In genomic region chr9:86081873-86082272, GRCm38 (mm10) we compare ENCODE assay signal across 25 mouse cellular contexts.
DNase-seq lines count a peak whose midpoint lies in the region; ATAC-seq and TF ChIP-seq lines count a peak whose summit lies in the region.
"Had no signal": no experiment of that assay in that cellular context is flagged by ENCODE, and none has a peak within 500 bp of the region (broad histone marks: within the 10 kb centered on the region; RNA-seq: fewer than 3 reads in every experiment).

No protein-coding gene starts in this region.

- ATAC-seq in intestine, embryonic 14.5 days (replicated peaks; ENCODE audit: low FRiP score, low TSS enrichment, low read depth) = no peak
- ATAC-seq in intestine, postnatal 0 days = no peak
- ATAC-seq in kidney, embryonic 15.5 days (replicated peaks; ENCODE audit: low FRiP score) = peak; percentile 94
- ATAC-seq in kidney, postnatal 0 days (replicated peaks; ENCODE audit: low FRiP score, low read depth) = peak; percentile 68; the same call in 1 of the 2 replicates
- ATAC-seq: forebrain, embryonic 14.5 days; forebrain, embryonic 16.5 days had no signal

- WGBS in intestine, embryonic 14.5 days = 55% methylated on average over 6 of the region's 6 CpGs
- WGBS in intestine, postnatal 0 days = 77% methylated on average over 6 of the region's 6 CpGs
- 55% methylated on average over 6 of the region's 6 CpGs for WGBS in kidney, embryonic 15.5 days
- WGBS in kidney, postnatal 0 days = 41% methylated on average over 6 of the region's 6 CpGs

- H3K9me3 ChIP-seq in intestine, embryonic 14.5 days (ENCODE audit: control insufficient read depth, low read length) = no peaks in the 10 kb centered on the region
- no peaks in the 10 kb centered on the region for H3K9me3 ChIP-seq in intestine, postnatal 0 days (ENCODE audit: control insufficient read depth)
- no peaks in the 10 kb centered on the region for H3K9me3 ChIP-seq in kidney, embryonic 15.5 days (replicated peaks)
- H3K9me3 ChIP-seq in kidney, postnatal 0 days (replicated peaks; ENCODE audit: low read length) = no peaks in the 10 kb centered on the region
- H3K9me3 ChIP-seq: embryonic facial prominence, embryonic 12.5 days; embryonic facial prominence, embryonic 15.5 days; forebrain, embryonic 10.5 days; forebrain, embryonic 12.5 days had no signal

- H3K27me3 ChIP-seq in intestine, embryonic 14.5 days (replicated peaks; ENCODE audit: control insufficient read depth, insufficient read depth, low read length) = no peaks in the 10 kb centered on the region
- no peaks in the 10 kb centered on the region for H3K27me3 ChIP-seq in intestine, postnatal 0 days (replicated peaks; ENCODE audit: control insufficient read depth, insufficient read depth, low read length)
- H3K27me3 ChIP-seq in kidney, embryonic 15.5 days = no peaks in the 10 kb centered on the region
- no peaks in the 10 kb centered on the region for H3K27me3 ChIP-seq in kidney, postnatal 0 days (ENCODE audit: insufficient read depth, low read length)
- H3K27me3 ChIP-seq: embryonic facial prominence, embryonic 12.5 days; embryonic facial prominence, embryonic 15.5 days; forebrain, embryonic 12.5 days had no signal

- H3K9ac ChIP-seq in intestine, embryonic 14.5 days (ENCODE audit: low read length) = no peak overlapping the region
- H3K9ac ChIP-seq in intestine, postnatal 0 days (ENCODE audit: low read depth, low read length) = no peak overlapping the region
- H3K9ac ChIP-seq in kidney, embryonic 15.5 days = no peak overlapping the region
- no peak overlapping the region for H3K9ac ChIP-seq in kidney, postnatal 0 days (ENCODE audit: low read depth, low read length)
- H3K9ac ChIP-seq: embryonic facial prominence, embryonic 12.5 days; embryonic facial prominence, embryonic 15.5 days; forebrain, embryonic 12.5 days had no signal

- no peak for TF ChIP-seq CTCF in intestine, postnatal 0 days (IDR thresholded peaks at IDR 0.05; ENCODE audit: low read depth)
- no peak for TF ChIP-seq CTCF in kidney, postnatal 0 days (IDR thresholded peaks at IDR 0.05; ENCODE audit: low read depth)

- no peaks in the 10 kb centered on the region for H3K36me3 ChIP-seq in intestine, embryonic 14.5 days (ENCODE audit: control insufficient read depth, insufficient read depth, low read length)
- no peaks in the 10 kb centered on the region for H3K36me3 ChIP-seq in intestine, postnatal 0 days (ENCODE audit: control insufficient read depth, insufficient read depth)
- no peaks in the 10 kb centered on the region for H3K36me3 ChIP-seq in kidney, embryonic 15.5 days
- no peaks in the 10 kb centered on the region for H3K36me3 ChIP-seq in kidney, postnatal 0 days (ENCODE audit: insufficient read depth, low read length)
- H3K36me3 ChIP-seq: embryonic facial prominence, embryonic 12.5 days; embryonic facial prominence, embryonic 15.5 days; forebrain, embryonic 10.5 days; forebrain, embryonic 12.5 days had no signal

- H3K4me2 ChIP-seq in intestine, embryonic 14.5 days (ENCODE audit: low read length) = no peak overlapping the region
- no peak overlapping the region for H3K4me2 ChIP-seq in intestine, postnatal 0 days (replicated peaks; ENCODE audit: low read depth)
- no peak overlapping the region for H3K4me2 ChIP-seq in kidney, embryonic 15.5 days
- H3K4me2 ChIP-seq in kidney, postnatal 0 days (ENCODE audit: low read length) = no peak overlapping the region
- H3K4me2 ChIP-seq: embryonic facial prominence, embryonic 12.5 days; embryonic facial prominence, embryonic 15.5 days; forebrain, embryonic 12.5 days had no signal

- H3K4me3 ChIP-seq in intestine, embryonic 14.5 days (ENCODE audit: low read depth, low read length) = no peak overlapping the region
- no peak overlapping the region for H3K4me3 ChIP-seq in intestine, postnatal 0 days (ENCODE audit: low read depth, low read length)
- H3K4me3 ChIP-seq in kidney, embryonic 15.5 days (replicated peaks) = no peak overlapping the region
- H3K4me3 ChIP-seq in kidney, postnatal 0 days (replicated peaks; ENCODE audit: low read depth, low read length) = no peak overlapping the region
- H3K4me3 ChIP-seq: embryonic facial prominence, embryonic 12.5 days; embryonic facial prominence, embryonic 15.5 days; erythroblast, embryonic 14.5 days; forebrain, embryonic 10.5 days; forebrain, embryonic 12.5 days had no signal

- 0 out of 2 replicates have a peak overlapping the region, but pooled peaks have one; percentile 5 for H3K27ac ChIP-seq in intestine, embryonic 14.5 days (ENCODE audit: low read depth)
- no peak overlapping the region for H3K27ac ChIP-seq in intestine, postnatal 0 days (ENCODE audit: low read depth, low read length)
- H3K27ac ChIP-seq in kidney, embryonic 15.5 days = no peak overlapping the region
- no peak overlapping the region for H3K27ac ChIP-seq in kidney, postnatal 0 days
- H3K27ac ChIP-seq: embryonic facial prominence, embryonic 12.5 days; embryonic facial prominence, embryonic 15.5 days; forebrain, embryonic 10.5 days; forebrain, embryonic 12.5 days had no signal

- DNase-seq in intestine, embryonic 14.5 days (ENCODE audit: low spot score) = no peak
- peak; percentile 2 for DNase-seq in kidney, adult 9 months
- DNase-seq in kidney, adult 18-20 months = no peak
- no peak for DNase-seq in kidney, postnatal 4 days
- DNase-seq in kidney, postnatal 0 days (ENCODE audit: low spot score) = peak; percentile 35
- DNase-seq in kidney, adult 11 months = no peak
- DNase-seq: adrenal gland, adult 2 months; adrenal gland, postnatal 10 days; adrenal gland, postnatal 25 days; cerebellum, adult 11 months; cerebellum, adult 18-20 months; cerebellum, adult 8-10 months; cerebellum, adult 9-11 months; cerebellum, postnatal 14 days; cerebellum, postnatal 36 days; embryo, embryonic 11 days had no signal

- peaks cover 6% of the 10 kb centered on the region; the same call in 1 of the 2 replicates for H3K4me1 ChIP-seq in intestine, embryonic 14.5 days (replicated peaks; ENCODE audit: control insufficient read depth, insufficient read depth, low read length)
- no peaks in the 10 kb centered on the region for H3K4me1 ChIP-seq in intestine, postnatal 0 days (replicated peaks; ENCODE audit: control insufficient read depth, insufficient read depth, low read length)
- H3K4me1 ChIP-seq in kidney, embryonic 15.5 days = no peaks in the 10 kb centered on the region
- H3K4me1 ChIP-seq in kidney, postnatal 0 days (replicated peaks; ENCODE audit: insufficient read depth, low read length) = no peaks in the 10 kb centered on the region
- H3K4me1 ChIP-seq: embryonic facial prominence, embryonic 12.5 days; embryonic facial prominence, embryonic 15.5 days; forebrain, embryonic 10.5 days; forebrain, embryonic 12.5 days had no signal

Comparison
In these comparisons a context has a peak if more than half of its experiments do, and no peak if none do; other contexts are left out.
1. DNase-seq: peak in kidney, adult 9 months (single experiment) and kidney, postnatal 0 days (single experiment); none in intestine, embryonic 14.5 days (single experiment), kidney, adult 18-20 months (single experiment), kidney, postnatal 4 days (0 of 2) and kidney, adult 11 months (single experiment).
2. ATAC-seq: peak in kidney, embryonic 15.5 days (single experiment) and kidney, postnatal 0 days (single experiment); none in intestine, embryonic 14.5 days (single experiment) and intestine, postnatal 0 days (single experiment).